Mouse (Mus musculus) liver, embryonic 13.5 days (tissue): ENCODE data around the gene Egln2. TPM values are rescaled to one million over a fixed set of nuclear protein-coding genes. Genes with fewer than 3 reads are reported as not detected.

Source experiments
- ATAC-seq: fragments of 200-750 bp; cut with Nextera tagmentation; 2 replicates; pipeline ENCODE4 v1.8.0; 2017; ENCODE audit warnings: low read depth, mild to moderate bottlenecking, moderate number of reproducible peaks, moderate library complexity
- DNase-seq: peaks from one replicate; pipeline ENCODE4 v3.0.0; 2022
- H3K27ac ChIP-seq: fragments of 300-500 bp; sonication (generic); 2 replicates; pipeline ENCODE4 v1.5.1; 2015; ENCODE audit warnings: moderate library complexity, mild to moderate bottlenecking, inconsistent platforms
- H3K27me3 ChIP-seq: fragments of 300-500 bp; sonication (generic); 2 replicates; pipeline ENCODE4 v1.6.1; 2015; ENCODE audit warnings: mild to moderate bottlenecking, inconsistent platforms
- H3K36me3 ChIP-seq: fragments of 300-500 bp; sonication (generic); 2 replicates; pipeline ENCODE4 v1.6.1; 2015; ENCODE audit warnings: mild to moderate bottlenecking, inconsistent platforms
- H3K4me1 ChIP-seq: fragments of 300-500 bp; sonication (generic); replicated peaks from 2 replicates; pipeline ENCODE4 v1.6.1; 2015; ENCODE audit warnings: inconsistent platforms
- H3K4me2 ChIP-seq: fragments of 300-500 bp; sonication (generic); 2 replicates; pipeline ENCODE4 v1.6.1; 2015; ENCODE audit warnings: inconsistent platforms, mild to moderate bottlenecking, moderate library complexity
- H3K4me3 ChIP-seq: fragments of 300-500 bp; sonication (generic); replicated peaks from 2 replicates; pipeline ENCODE4 v1.5.1; 2015; ENCODE audit warnings: mild to moderate bottlenecking, inconsistent platforms
- H3K9ac ChIP-seq: fragments of 300-500 bp; sonication (generic); 2 replicates; pipeline ENCODE4 v1.6.1; 2015; ENCODE audit warnings: mild to moderate bottlenecking, inconsistent platforms
- H3K9me3 ChIP-seq: fragments of 300-500 bp; sonication (generic); replicated peaks from 2 replicates; pipeline ENCODE4 v1.6.1; 2016; ENCODE audit warnings: inconsistent platforms
- WGBS: fragments of 180-500 bp; shearing (Covaris S2); methylation state at CpG from one replicate; pipeline ENCODE4 v1.1.7; 2015; ENCODE audit not compliant: insufficient replicate concordance; 5-methylcytosine and 5-hydroxymethylcytosine counted together
- polyA plus RNA-seq: library from polyadenylated mRNA; unstranded; fragments of >200 nt; fragmentation: Nextera tagmentation; extraction: Ambion mirVana; gene quantifications from 2 replicates; pipeline ENCODE4 v1.2.1, GENCODE M21; 2015

Egln2 gene
- polyA plus RNA-seq = 27.6 and 28.7 TPM in 2 replicates

DNA sequence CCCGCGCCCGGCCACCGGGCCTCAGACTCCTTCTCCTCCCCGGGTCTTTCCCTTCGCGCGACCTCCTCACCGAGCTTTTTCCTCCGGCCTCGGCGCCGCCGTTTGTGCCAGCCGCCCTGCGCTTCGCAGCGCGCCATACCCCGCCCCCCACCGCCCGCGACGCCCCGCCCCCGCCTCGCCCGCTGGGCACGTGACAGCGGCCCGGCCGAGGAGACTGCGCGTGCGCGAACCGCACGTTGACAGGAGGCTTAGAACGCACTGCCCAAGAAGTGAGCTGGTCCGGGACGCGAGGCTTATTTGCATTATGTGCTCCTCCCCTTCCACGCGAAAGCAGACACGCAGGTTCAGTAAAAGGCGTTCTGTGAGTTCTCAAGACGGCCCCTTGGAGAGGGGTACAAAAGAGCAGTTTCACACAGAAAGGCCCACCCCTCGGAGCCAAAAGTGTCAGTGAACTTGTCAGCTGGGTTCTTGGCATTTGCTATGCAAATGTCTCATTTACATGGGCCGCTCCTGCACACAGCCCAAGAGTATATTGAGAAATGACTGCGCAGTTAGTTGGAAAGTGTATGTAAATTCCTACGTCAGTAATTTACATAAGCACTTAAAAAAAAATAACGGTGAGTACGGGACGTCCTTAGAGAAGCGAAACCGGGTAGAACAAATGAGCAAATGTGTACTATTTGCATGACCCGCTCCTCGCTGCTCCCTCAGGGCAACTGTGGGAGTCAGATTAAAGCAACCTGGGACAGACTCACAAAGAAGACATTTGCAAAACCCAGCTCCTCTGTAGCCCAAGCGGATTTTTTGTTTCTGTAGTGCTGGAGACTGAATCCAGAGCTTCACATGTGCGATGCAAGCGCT, at the start of gene Egln2:
Egln2 (minus strand) TSS at position 189 of the 861 bp plus-strand sequence.
- WGBS = 1% methylated on average over 61 of the region's 61 CpGs
- Histone ChIP-seq H3K36me3 (peaks cover 36% of the 10 kb centered on the region), H3K4me1 (peaks cover 58% of the 10 kb centered on the region), H3K27me3 (no peaks in the 10 kb centered on the region), H3K27ac (peak within 1 kb of the TSS; percentile 87), H3K4me3 (peak within 1 kb of the TSS; percentile 83), H3K4me2 (peak within 1 kb of the TSS; percentile 83), H3K9ac (peak within 1 kb of the TSS; percentile 86), H3K9me3 (no peaks in the 10 kb centered on the region)
- ATAC-seq (peak; percentile 84), DNase-seq (peak; percentile 92)

DNA sequence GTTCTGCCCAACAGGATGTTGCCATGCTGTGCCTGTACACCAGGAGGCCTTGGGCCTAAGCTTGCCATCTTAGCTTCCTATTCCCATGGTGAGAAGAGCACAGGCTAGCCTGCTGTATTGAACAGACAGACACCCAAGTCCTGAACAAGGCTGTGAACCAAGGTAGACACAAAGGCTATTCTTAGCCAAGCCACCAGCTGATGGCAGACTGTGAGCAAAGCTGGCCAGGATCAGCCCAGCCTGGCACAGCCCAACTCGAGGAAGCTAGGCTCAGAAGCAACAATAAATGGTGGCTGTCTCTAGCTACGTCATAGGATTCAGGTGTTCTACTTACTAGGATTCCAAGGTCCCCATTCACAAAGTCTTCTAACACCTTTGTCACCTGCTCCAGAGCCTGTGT, 46.0 kb upstream of the Egln2 start:
- Histone ChIP-seq H3K9ac (no peak overlapping the region), H3K4me1 (no peaks in the 10 kb centered on the region), H3K9me3 (no peaks in the 10 kb centered on the region), H3K27ac (no peak overlapping the region), H3K36me3 (peaks cover 71% of the 10 kb centered on the region), H3K4me3 (no peak overlapping the region), H3K27me3 (no peaks in the 10 kb centered on the region), H3K4me2 (no peak overlapping the region)
- ATAC-seq = no peak
- 83% methylated on average over 2 of the region's 2 CpGs for WGBS
- no peak for DNase-seq

DNA sequence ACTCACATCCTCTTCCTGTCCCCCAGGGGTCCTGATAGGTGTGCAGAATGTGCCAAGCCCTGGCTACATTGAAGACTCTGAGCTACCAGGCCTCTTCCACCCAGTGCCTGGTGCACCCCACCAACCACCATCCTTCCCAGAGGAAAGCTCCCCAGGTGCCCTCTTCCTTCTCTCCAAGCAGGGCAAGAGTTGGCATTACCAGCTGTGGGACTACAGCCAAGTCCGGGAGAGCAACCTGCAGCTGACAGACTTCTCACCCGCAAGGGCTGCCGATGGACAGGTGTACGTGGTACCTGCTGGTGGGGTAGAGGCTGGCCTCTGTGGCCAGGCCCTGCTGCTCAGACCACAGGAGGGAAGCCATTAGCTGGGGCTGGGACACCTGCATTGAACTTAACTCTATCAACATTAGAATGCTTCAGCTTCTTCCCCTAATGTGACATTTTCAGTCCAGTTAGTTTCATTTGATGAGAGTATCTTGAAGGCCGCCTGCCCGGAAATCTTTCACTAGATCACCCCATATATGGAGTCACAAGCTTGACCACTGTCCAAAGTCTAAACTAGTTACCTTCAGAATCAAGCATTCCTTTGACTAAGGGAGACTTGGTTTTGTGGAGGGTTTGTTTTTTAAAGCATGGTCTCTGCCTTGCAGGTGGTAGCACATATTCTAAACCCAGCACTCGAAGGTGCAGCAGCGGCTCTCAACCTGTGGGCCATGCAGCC, 37.3 kb upstream of the Egln2 start:
- no peak overlapping the region for H3K4me2 ChIP-seq
- 85% methylated on average over 8 of the region's 8 CpGs for WGBS
- no peak for DNase-seq
- no peaks in the 10 kb centered on the region for H3K4me1 ChIP-seq
- H3K36me3 ChIP-seq = peaks cover 42% of the 10 kb centered on the region
- no peak overlapping the region for H3K9ac ChIP-seq
- no peak overlapping the region for H3K27ac ChIP-seq
- H3K9me3 ChIP-seq = no peaks in the 10 kb centered on the region
- no peak for ATAC-seq
- H3K27me3 ChIP-seq = no peaks in the 10 kb centered on the region
- H3K4me3 ChIP-seq = no peak overlapping the region

- no peak for ATAC-seq
- no peak overlapping the region for H3K4me3 ChIP-seq
- no peak overlapping the region for H3K9ac ChIP-seq
- WGBS = 84% methylated on average over 8 of the region's 8 CpGs
- no peak overlapping the region for H3K4me2 ChIP-seq
- H3K4me1 ChIP-seq = peaks cover 28% of the 10 kb centered on the region
- H3K27ac ChIP-seq = no peak overlapping the region
- H3K9me3 ChIP-seq = no peaks in the 10 kb centered on the region
- H3K36me3 ChIP-seq = peaks cover 30% of the 10 kb centered on the region
- DNase-seq = no peak
- no peaks in the 10 kb centered on the region for H3K27me3 ChIP-seq
These were observed 32.2 kb upstream of the Egln2 start for GRCm38 (mm10) chr7:27198779-27199178.

DNA sequence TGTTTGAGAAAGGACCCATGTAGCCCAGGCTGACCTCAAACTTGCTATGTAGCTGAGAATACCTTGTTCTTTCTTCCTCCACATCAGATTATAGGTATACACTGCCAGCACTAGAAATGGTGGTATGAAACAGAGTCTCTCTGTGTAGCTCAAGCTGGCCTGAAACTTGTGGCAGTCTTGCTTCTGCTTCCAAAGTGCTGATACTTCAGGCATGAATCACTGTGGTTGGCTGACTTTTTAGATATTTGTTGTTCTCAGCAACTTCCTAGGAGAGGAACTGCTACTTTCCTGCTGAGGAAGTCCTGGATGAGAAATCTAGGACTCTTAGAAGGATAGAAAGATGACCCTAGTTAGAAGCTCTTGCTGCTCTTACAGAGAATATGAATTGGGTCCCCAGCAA, 31.8 kb upstream of the Egln2 start:
- DNase-seq (no peak), ATAC-seq (no peak)
- Histone ChIP-seq H3K4me2 (no peak overlapping the region), H3K36me3 (peaks cover 30% of the 10 kb centered on the region), H3K4me1 (peaks cover 32% of the 10 kb centered on the region), H3K4me3 (no peak overlapping the region), H3K9me3 (no peaks in the 10 kb centered on the region), H3K27ac (no peak overlapping the region), H3K9ac (no peak overlapping the region), H3K27me3 (no peaks in the 10 kb centered on the region)

DNA sequence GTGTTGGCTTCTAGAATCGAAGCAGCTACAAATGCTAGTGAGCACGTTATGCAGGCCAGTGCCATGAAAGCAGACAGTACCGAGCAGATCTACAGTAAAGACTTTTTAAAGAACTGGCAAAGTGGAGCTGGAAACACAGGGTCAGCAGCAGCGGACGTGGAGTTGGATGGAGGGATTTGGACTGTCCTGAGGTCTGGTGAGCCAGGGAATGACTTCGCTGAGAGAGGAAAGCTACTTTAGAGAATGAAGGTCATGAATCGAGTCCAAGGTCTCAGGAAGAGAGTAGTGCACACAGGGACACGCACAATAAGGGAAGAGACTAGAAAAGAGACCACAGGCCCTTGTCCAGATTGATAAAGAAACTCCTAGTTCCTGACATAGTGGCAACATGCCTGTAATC, 31.0 kb upstream of the Egln2 start:
- Histone ChIP-seq H3K4me3 (no peak overlapping the region), H3K27me3 (no peaks in the 10 kb centered on the region), H3K4me2 (no peak overlapping the region), H3K27ac (peak overlapping the region; percentile 34; the same call in 1 of the 2 replicates), H3K9ac (no peak overlapping the region), H3K36me3 (peaks cover 30% of the 10 kb centered on the region), H3K4me1 (peaks cover 37% of the 10 kb centered on the region), H3K9me3 (no peaks in the 10 kb centered on the region)
- WGBS = 80% methylated on average over 8 of the region's 8 CpGs
- DNase-seq = no peak
- ATAC-seq = no peak

DNA sequence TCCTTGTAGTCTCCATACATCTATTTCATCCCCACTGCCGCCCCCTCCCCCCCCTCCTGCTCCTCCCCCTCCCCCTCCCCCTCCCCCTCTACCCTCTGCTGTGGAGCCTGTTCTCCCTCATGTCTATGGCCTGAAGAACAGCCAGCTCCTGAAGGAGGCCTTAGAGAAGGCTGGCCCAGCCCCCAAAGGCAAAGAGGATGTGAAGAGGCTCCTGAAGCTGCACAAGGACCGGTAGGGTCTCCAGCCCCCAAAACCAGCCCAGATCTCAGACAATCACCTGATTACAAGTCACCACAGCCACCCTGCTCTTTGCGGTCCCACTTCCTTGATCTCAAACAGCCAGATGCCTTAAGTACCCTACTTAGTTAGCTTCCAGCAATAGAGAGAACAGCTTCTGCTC, 30.5 kb upstream of the Egln2 start:
- peaks cover 38% of the 10 kb centered on the region for H3K4me1 ChIP-seq
- ATAC-seq (no peak), DNase-seq (no peak)
- H3K4me3 ChIP-seq = no peak overlapping the region
- H3K36me3 ChIP-seq = peaks cover 30% of the 10 kb centered on the region
- H3K27me3 ChIP-seq = no peaks in the 10 kb centered on the region
- H3K4me2 ChIP-seq = peak overlapping the region; percentile 86
- no peak overlapping the region for H3K9ac ChIP-seq
- peak overlapping the region; percentile 81; the same call in 1 of the 2 replicates for H3K27ac ChIP-seq
- no peaks in the 10 kb centered on the region for H3K9me3 ChIP-seq
- 66% methylated on average over 3 of the region's 3 CpGs for WGBS

DNA sequence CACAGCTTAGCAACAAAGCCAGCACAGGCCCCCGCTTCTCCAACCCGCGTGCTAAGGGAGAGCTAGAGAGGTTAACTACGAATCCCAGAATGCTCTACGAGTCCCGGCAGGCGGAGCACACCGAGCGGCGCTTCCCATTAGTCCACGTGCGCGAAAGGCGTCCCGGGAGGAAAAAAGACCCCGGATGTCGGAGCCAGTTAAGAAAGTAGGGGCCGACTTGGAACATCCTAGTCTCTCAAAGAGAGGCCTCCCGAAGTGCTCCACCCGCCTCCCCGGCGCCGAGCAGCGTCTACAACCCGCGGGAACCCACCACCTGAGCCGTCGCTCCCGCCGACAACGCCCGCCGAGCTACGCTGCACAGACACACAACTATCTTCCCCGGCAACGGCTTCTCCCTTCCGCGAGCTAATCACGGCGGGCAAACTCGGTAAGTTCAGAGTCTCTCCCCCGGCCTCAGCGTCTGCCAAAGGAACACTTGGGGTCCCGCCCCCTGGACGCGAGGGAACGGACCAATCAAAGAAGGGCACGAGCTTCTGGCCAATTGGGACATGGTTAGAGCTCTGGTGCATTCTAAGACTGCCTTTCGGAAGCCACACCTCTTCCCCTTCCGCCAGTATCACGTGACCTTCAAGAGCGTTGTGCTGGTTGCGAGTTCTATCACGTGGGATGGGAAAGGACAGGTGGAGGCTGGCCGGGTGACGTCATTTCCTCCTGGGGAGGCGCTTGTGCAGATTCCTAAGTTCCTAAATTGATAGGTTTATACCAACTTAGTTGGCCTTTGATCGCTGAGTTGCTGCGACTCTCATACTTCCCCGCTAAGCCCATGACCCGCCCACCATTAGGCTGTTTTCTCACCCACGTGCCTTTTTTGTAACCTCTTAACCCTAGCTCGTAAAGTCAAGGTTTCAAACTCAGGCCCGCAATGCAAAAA, 29.3 kb upstream of the Egln2 start, which contains the start of the genes BC024978 and Snrpa:
BC024978 (plus strand) TSS at position 101 of the 931 bp plus-strand sequence.
Snrpa (minus strand) TSS at position 591 of the 931 bp plus-strand sequence.
- DNase-seq (peak; percentile 96), ATAC-seq (peak; percentile 97)
- H3K9me3 ChIP-seq = no peaks in the 10 kb centered on the region
- peak within 1 kb of the TSS; percentile 85 for H3K4me3 ChIP-seq
- no peaks in the 10 kb centered on the region for H3K27me3 ChIP-seq
- peak within 1 kb of the TSS; percentile 84 for H3K9ac ChIP-seq
- peaks cover 38% of the 10 kb centered on the region for H3K36me3 ChIP-seq
- peak within 1 kb of the TSS; percentile 97 for H3K27ac ChIP-seq
- WGBS = under 1% methylated on average over 64 of the region's 64 CpGs
- peak within 1 kb of the TSS; percentile 86 for H3K4me2 ChIP-seq
- H3K4me1 ChIP-seq = peaks cover 40% of the 10 kb centered on the region

- Histone ChIP-seq H3K4me2 (0 out of 2 replicates have a peak overlapping the region, but pooled peaks have one; percentile 24), H3K4me1 (peaks cover 40% of the 10 kb centered on the region), H3K4me3 (no peak overlapping the region), H3K27ac (no peak overlapping the region), H3K9me3 (no peaks in the 10 kb centered on the region), H3K9ac (0 out of 2 replicates have a peak overlapping the region, but pooled peaks have one; percentile 27), H3K27me3 (no peaks in the 10 kb centered on the region), H3K36me3 (peaks cover 60% of the 10 kb centered on the region)
- WGBS = 74% methylated on average over 4 of the region's 4 CpGs
- no peak for DNase-seq
- ATAC-seq = no peak
These were observed 27.1 kb upstream of the Egln2 start for GRCm38 (mm10) chr7:27193731-27194130.

DNA sequence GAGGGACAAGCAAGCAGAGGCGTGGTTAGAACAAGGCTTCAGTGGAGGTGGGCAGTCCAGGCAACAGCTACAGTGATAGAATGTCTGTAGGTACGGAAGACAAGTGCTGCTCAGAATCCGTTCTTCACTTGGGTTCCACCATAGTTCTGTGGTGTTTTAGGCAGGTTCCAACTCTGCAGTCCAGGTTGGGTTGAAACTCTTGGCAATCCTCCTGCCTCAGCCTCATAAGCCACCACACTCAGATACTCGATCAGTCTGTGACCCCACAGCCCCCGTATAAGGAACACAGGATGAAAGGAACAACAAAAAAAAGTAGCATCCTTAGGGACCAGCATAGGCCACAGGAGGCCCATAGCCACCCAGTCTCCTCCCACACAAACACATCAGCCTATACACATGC, 25.8 kb upstream of the Egln2 start:
- H3K36me3 ChIP-seq = peaks cover 70% of the 10 kb centered on the region
- no peaks in the 10 kb centered on the region for H3K9me3 ChIP-seq
- peaks cover 36% of the 10 kb centered on the region for H3K4me1 ChIP-seq
- no peak overlapping the region for H3K4me3 ChIP-seq
- no peak overlapping the region for H3K27ac ChIP-seq
- ATAC-seq = no peak
- H3K4me2 ChIP-seq = no peak overlapping the region
- WGBS = 91% methylated on average over 5 of the region's 5 CpGs
- no peak for DNase-seq
- no peak overlapping the region for H3K9ac ChIP-seq
- H3K27me3 ChIP-seq = no peaks in the 10 kb centered on the region
